Mouse (Mus musculus): ENCODE data around the gene Cntn4. TPM values are rescaled to one million over a fixed set of nuclear protein-coding genes. Genes with fewer than 3 reads are reported as not detected.

Gene Cntn4
- 1 to 10 TPM; 5.8 to 6.1 TPM for total RNA-seq (2021)
- long read RNA-seq, experiment 1 = 0 reads
- long read RNA-seq, experiment 2, partial matches to known transcripts = 0 of 2 reads
- long read RNA-seq, experiment 2, other reads (novel, unspliced or antisense) = 2 of 2 reads

DNA sequence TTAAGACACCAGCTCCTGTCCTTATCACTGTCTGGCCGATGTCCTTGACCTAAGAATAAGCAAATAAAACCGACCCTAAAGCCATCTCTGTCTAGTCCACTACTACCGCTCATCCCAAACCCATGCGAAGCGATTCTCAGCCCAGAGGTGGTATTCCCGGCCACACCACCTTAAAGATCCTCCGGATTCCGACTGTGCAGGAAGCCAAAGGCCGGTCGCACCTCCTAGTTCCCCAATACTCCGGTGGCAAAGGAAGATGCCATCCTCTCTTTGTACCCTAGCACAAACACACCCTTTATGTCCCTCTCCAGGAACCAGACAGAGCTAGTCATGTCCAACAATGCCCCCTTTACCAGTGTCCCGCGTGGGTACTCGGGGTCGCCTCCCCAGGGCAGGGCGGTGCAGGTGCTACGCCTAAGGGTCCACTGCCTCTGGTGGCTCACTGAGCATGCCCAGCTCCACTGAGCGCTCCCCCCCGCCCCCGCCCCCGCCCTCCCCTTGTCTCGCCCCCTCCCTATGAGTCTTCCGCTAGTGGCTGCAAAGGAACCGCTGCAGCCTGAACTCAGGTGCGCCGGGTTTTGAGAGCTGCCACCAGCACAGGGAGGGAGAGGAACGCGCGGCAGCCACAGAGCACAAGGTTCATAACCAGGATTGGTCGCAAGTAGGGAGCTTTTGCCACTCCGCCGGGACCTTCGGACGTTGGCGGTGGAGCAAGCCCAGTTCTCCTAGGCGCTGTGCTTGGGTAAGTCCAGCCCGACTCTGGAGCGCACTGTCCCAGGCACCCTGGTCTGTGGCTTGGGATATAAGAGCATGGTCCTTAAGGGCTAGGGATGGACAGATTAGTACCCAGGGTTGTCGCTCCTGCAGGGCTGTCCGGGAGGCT lies at the start of gene Cntn4:
TSS of gene Cntn4 (plus strand) at position 512 of the 883 bp plus-strand sequence.
- no peak for DNase-seq (ENCODE audit: low spot score in 2 of 2)

DNA sequence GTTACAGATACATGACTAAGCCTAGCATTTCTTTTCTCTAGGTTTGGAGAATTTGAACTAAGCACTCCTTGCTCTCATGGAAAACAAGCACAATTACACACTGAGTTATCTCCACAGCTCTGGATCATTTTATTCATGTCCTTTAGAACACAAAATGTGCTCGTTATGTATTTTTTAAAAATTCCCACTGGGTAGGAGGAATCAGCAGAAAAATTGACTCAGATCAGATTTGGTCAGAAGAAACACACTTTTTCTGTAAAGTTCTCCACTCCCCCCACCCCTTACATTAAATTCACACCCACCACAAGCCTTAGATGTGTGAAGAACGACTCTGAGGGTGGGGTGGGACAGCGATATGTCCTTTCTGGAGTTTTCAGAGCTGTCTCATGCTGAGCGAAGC lies 3.2 kb upstream of the Cntn4 start:
- no peak for DNase-seq (ENCODE audit: low spot score in 2 of 2)

DNA sequence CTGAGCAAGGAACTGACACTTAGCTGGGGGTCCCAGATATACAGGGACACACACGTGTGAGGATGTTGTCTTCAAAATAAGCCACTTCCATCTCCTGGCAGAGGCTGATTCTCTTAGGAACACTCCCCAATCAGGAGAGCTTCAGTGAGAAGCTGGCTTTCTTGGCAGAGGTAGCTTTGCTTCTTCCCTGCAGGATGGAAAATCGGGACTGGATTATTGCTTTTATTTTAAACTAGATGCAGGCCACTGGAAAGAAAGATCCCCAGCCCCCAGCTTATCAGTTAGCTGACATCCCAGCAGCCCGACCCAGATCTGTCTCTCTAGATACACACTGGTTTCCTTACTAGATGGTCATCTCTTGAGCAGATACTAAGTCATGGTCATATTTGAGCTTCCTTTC lies 2.4 kb upstream of the Cntn4 start:
- no peak for DNase-seq (ENCODE audit: low spot score in 2 of 2)

DNA sequence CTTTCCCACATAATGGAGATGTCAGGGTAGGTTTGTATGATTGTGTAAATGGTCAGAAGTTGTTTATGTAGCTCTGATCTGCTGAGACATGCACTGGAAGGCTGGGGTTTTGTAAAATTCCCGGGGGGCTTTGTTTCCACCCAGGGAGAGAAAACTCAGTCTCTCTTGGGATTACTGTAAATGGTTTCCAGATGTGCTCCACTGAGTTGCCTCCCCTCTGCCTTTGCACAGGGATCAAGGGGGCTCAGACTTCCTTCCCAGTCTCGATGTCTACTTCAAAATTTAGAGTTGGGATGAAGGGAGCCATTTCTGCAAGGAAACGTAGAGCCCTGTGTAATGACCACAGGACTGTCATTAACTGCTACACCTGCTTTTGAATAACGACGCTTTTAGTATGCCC lies 823 bp upstream of the Cntn4 start:
- DNase-seq (ENCODE audit: low spot score in 2 of 2) = no peak

DNA sequence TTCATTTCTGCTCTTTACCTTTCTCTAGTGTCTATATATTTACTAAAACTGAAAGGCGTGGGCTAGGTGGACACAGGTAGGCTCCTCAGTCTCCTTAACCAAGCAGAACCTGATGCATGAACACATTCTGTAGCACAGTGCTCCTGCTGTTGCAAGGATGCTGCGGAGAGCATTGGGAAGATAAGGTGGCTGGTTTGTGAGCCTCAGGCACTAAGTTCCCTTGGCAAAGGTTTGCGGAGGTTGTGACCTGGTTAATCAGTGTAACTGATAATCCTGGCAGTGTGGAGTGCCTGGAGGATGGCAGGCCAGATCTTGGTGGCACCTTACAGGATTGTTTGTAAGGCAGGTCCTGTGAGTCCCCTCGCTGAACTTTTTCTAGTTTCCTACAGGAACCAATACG lies 1.3 kb downstream of the Cntn4 start:
- DNase-seq (ENCODE audit: low spot score in 2 of 2) = no peak

DNA sequence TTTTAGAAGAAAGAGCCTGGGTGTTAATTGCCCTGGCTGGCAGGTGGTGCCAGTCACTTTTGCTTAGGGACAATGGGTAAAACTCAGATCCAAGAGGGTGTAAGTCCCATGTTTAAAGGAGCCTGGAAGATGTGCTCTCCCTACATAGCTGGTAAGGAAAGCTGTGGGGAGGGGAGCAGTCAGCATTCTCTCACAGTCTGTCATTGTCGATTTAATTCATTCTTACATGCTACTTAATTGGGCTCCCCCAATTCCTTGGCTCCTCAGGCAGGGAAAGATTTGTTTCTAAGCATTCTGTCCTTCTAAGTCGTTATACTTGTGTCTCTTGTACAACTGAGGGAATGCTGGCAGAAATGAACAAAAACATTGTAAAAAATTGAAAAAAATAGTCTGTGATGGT lies 4.0 kb downstream of the Cntn4 start:
- DNase-seq (ENCODE audit: low spot score in 2 of 2) = no peak

DNA sequence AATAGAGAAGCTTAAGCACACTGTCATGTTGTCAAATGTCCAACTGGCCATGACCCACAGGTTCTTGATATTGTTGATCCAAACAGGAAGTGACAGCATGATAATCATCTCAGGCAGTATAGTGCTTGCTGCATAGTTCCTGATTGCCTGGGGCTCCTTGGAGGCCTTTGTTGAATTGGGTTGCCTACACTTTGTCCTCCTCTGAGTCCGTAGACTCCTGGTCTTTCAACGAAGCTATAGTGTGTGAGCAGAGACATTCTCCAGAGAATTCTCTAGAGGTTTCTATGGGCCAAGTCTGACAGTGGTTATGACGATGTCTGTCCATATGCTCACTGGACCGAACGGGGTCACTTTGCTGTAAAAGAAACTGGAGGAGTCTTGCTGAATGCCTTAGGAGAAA lies 5.8 kb downstream of the Cntn4 start:
- no peak for DNase-seq (ENCODE audit: low spot score in 2 of 2)

DNA sequence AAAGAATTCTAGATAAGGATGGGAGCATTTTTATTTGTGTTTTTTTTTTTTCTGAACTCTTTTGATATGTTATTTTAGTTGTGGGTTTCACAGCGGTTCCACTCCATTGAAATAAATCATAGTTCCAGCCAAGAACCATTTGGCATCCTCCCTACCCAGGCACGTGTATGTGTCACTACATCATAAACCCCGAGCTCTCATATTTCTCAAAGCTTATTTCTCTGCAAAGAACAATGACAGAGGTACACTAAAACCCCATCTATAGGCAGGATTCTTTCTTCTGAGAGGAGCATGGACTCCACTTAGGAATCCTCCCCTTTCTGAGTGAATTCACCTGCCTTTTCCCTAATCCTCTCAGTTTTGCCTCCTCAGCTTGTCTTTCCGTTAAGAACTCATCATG lies 6.7 kb downstream of the Cntn4 start:
- DNase-seq (ENCODE audit: low spot score in 2 of 2) = no peak

DNA sequence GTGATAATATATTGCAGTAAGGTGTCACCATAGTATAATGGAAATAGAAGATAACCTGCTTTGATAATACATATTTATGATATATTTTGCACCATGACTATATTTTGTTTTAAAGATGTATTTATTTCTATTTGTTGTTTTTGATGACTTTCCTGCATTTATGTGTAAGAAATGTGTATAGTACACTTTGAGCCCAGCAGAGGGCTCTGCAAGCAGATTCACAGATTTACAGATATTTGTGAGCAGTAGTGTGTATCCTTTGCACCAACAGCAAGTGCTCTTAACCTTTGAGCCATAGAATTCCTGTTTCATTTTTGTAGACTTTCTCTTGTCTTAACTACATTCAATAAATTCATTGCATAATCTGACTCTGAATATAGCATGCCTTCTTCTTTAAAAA lies 10.7 kb downstream of the Cntn4 start:
- no peak for DNase-seq (ENCODE audit: low spot score in 2 of 2)

DNA sequence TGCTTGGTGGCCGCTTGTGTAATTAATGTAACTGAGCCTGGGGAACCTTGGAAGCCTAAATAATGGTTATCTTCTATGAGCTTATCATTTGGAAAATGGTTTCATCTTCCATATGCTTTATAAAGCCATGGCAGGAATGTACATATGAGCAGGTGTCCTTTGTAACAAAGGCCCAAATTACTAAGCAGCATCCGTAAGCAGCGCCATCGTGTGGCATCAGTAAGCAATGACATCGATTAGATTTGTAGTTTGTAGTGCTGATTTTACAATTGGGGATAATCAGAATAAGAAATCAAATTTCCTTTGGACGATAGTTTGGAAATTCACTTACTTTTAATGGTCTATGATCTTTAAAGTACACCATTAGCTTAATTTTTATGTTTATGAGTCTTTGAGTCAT lies 64.6 kb downstream of the Cntn4 start:
- DNase-seq (ENCODE audit: low spot score in 2 of 2) = no peak

DNA sequence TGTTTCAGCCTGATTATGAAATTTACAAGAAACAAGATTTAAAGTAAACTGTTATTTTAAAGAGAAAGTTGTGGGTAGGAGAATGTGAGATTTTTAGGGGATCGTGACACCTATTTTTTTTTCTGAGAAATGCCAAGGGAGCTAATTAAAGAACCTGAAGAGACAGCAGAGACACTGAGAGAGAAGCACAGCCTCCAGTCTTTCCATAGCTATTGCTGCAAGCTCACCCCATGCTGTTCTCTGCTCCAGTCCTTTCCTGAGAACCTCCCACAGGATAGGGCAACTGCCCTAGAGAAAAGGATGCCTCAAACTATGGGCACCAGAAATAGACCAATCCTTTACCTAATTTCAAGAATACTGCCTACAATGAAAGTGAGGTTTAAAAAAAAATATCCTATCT lies 103.2 kb downstream of the Cntn4 start:
- no peak for DNase-seq (ENCODE audit: low spot score in 2 of 2)

DNA sequence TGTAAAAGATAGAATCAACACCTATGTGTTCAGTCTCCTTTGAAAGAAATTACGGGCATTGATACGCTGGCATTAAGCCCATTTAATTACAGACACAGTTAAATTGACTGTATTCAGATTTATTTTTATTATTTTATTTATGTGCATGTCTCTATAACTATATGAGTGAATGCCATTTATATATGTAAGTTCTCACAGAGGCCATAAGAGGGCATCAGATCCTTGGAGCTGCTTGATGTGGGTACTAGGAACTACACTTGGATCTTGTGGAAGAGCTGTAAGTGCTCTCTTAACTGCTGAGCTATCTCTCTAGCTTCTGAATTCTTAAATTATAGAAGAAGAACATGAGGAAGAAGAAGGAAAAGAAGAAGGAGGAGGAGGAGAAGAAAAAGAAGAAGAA lies 111.0 kb downstream of the Cntn4 start:
- no peak for DNase-seq (ENCODE audit: low spot score in 2 of 2)

DNA sequence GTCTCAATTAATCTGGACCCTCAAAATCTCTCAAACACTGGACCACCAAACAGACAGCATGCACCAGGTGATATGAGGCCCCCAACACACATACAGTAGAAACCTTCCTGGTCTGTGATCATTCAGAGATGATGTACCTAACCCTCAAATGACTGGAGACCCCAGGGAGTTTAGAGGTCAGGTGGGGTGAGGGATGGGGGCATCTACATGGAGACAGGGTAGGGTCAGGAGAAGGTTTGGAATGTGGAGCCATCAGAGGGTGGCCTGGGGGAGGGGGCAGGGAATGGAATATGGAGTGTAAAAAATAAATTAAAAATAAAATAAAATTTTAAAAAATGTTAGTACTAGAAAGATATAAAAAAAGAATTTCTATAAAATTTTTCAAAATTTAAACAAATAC lies 157.6 kb downstream of the Cntn4 start:
- no peak for DNase-seq (ENCODE audit: low spot score in 2 of 2)

DNA sequence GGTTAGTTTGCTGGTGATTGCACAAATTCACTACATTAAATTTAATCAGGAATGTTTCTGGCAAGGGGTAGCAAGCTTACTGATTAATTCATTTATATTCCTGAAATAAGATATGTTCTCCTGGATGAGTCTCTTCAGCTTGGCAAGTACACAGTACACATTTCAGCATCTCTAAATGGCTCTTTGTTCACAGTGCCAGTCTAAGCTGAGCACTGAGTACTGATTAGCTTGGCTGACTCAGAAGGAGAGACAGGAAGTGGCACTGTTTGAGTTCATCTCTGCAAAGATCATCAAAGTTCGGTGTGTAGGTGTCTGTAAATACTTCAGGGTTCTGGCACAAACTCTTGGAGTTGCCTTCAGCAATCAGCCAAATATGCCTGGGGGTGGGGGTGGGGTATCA lies 169.8 kb downstream of the Cntn4 start:
- no peak for DNase-seq (ENCODE audit: low spot score in 2 of 2)

DNA sequence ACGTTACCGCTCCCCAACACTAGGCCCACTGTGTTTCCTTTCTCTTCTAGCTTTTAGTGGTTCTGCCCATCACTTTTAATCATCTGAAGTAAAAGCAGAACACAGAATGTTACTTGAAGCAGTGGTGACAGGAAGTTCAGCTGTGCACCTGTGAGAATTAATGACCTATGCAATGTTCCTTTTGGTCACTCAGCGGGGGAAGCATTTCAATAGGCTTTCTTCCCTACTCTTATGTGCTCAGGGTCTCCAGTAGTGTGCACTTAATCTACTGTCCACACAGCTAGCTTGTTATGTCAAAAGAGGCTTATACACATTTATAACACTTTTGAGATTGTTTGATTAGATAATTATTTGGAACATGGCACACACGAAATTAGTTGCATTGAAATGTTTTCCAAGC lies 215.4 kb downstream of the Cntn4 start:
- no peak for DNase-seq (ENCODE audit: low spot score in 2 of 2)

DNA sequence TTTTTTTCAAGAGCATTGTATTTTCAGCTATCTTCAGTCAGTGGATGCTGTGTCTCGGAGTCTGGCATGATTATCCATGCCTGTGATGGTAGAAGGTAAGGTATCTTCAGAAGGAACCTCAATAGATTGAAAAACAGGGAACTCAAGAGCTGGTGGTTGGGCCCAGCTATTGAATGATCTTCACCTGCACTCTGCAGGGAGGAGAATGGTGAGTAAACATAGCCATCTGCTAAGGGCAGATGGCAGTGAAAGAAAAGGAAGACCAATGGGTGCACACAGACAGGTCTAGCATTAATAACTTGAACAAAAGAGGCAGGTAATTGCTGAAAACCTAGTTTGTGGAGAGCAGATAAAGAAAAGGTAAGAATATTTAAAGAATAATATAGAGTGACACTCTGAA lies 261.0 kb downstream of the Cntn4 start:
- no peak for DNase-seq (ENCODE audit: low spot score in 2 of 2)

DNA sequence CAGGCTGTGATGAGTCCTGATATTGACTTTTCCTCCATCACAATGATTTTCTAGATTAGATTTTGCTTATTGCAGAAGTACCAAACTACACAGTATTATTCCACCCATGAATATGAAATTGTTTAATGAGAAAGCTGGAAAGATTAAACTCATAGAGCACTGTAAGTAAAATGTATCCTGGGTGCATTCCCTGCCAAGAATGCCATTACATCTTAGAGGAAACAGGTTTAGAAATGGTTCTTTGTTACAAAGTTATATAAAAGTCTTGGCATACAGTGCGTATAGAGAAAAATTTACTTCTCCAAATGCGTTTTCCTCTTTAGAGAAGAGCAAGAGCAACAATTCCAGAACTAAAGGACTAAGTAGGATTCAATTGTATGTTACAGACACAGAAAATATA lies 261.8 kb downstream of the Cntn4 start:
- DNase-seq (ENCODE audit: low spot score in 2 of 2) = no peak

DNA sequence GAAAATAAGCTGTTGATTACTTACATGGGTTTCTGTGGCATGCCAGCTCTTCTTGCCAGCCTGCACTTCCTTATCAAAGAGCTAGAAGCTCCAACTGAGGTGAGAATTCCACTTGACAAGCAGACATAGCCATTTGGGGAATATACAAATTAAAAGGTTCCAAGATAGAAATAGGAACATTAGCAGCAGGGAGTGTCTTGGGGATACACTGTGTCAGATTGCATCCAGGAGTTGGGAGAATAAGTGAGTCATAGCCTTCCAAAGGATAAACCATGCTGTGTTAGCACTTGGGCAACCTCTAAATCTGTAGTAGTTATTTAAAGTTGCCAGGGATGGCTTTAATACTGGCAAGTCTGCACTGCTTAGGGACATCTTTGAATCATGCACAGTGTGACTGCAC lies 263.1 kb downstream of the Cntn4 start:
- no peak for DNase-seq (ENCODE audit: low spot score in 2 of 2)

DNA sequence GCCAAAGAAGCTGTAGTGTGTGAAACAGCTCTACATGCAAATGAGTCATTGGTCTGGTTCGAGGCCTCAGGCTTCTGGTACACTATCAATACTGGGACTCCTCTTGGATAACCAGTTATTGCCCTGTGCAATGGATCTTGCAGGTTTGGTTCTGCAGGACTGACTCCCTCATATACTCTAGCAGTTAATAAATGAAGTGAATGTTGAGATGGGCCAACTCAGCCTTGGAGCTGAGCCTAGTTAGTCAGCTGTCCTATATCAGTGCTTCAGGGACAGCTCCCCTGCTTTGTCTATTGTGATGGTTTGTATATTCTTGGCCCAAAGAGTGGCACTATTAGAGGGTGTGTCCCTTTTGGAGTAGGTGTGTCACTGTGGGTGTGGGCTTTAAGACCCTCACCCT lies 314.0 kb downstream of the Cntn4 start:
- no peak for DNase-seq (ENCODE audit: low spot score in 2 of 2)

DNA sequence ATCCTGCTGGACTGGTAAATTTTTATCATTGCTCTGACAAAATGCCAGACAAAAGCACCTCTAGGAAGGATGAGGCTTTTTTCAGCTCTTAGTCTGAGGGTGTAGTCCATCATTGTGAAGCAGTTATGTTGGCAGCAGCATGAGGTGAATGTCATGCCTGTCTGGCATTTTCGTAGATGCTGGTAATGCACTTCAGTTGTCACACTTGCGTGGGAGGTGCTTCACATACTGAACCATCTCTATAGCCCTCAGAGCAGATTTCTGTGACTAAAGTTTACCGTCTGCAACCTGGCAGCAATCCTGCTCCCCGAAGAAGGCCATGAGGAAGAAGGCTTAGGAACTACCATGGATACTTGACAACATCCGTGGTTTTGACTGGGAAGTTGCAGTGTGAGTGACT lies 335.6 kb downstream of the Cntn4 start:
- DNase-seq (ENCODE audit: low spot score in 2 of 2) = no peak

DNA sequence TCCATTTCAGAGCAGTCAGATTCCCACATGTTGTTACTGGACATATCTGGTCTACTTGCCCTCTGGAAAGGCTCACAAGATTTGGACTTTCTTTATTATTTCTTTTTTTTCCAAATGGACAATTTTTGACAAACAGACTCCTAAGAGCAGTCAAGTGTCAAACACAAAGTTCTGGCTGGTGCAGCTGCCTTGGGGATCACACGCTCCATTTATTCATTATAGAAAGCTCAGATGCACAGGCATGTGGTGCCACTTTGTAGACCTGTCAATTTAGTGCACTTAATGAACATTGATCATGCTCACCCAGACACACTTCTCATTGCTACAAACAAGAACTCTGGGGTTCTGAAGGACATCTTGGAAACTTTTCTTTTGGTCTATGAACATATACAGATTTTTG lies 337.7 kb downstream of the Cntn4 start:
- DNase-seq (ENCODE audit: low spot score in 2 of 2) = no peak

DNA sequence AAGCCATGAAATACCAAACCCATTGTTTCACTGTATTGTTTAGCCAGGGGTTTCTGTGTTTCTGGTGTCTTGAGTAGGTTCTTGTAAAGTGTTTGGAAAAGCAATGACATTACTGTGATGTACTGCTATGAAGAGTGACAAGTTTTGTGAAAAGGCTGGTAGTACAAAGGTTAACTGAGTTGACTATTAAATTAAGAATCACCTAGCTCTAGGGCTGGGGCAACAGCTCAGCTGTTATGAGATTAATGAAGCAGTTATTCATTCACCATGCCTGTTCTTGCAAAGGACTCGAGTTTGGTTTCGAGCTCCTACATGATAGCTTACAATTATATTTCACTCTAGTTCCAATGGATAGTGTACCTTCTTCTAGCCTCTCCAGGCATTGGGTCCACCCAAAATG lies 371.4 kb downstream of the Cntn4 start:
- no peak for DNase-seq (ENCODE audit: low spot score in 2 of 2)

DNA sequence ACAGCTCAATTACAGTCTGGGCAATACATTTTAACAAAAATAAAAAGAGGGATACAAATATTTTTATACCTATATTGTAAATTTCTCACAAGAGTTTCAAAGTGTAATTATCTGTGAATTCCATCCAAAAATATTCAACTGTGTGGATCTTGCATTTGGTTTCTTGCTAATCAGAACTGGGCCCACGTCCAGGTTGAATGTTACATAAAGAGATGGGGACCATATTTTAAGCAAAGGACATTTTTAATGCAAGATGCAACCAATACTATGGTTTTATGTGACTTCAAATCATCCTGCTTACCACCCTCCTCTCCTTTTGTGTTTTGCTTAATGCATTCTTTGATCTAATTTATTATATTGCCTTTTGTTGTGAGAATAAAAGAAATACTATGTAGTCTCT lies 378.7 kb downstream of the Cntn4 start:
- DNase-seq (ENCODE audit: low spot score in 2 of 2) = no peak

Measured in adrenal gland, postnatal 4 days (tissue).